Mouse (Mus musculus): Measurements from ENCODE around the gene Arhgap32. TPM values are rescaled to one million over a fixed set of nuclear protein-coding genes. Genes with fewer than 3 reads are reported as not detected.

The Arhgap32 gene
- polyA plus RNA-seq, 1 experiment from 2014 or later, result 10.0 TPM

- Histone ChIP-seq H3K9ac (no peak overlapping the region), H3K4me1 (replicated peaks) (no peaks in the 10 kb centered on the region), H3K36me3 (no peaks in the 10 kb centered on the region), H3K4me3 (replicated peaks) (no peak overlapping the region), H3K27ac (no peak overlapping the region), H3K4me2 (replicated peaks) (no peak overlapping the region), H3K27me3 (replicated peaks) (no peaks in the 10 kb centered on the region), H3K9me3 (no peaks in the 10 kb centered on the region)
- ATAC-seq, result no peak
- WGBS, result 90% methylated on average over 5 of the region's 5 CpGs
Observed at GRCm38 (mm10) chr9:32168546-32169137, 52.7 kb downstream of the Arhgap32 start.

GRCm38 (mm10) chr9:32170713-32171112 lies 54.8 kb downstream of the Arhgap32 start:
- no peaks in the 10 kb centered on the region for H3K4me1 ChIP-seq (replicated peaks)
- WGBS, result 81% methylated on average over 8 of the region's 8 CpGs
- no peak overlapping the region for H3K9ac ChIP-seq
- no peak overlapping the region for H3K4me2 ChIP-seq (replicated peaks)
- no peak for ATAC-seq
- no peaks in the 10 kb centered on the region for H3K27me3 ChIP-seq (replicated peaks)
- no peaks in the 10 kb centered on the region for H3K36me3 ChIP-seq
- no peaks in the 10 kb centered on the region for H3K9me3 ChIP-seq
- no peak overlapping the region for H3K4me3 ChIP-seq (replicated peaks)
- no peak overlapping the region for H3K27ac ChIP-seq

GRCm38 (mm10) chr9:32176612-32177011 lies 60.7 kb downstream of the Arhgap32 start:
- Histone ChIP-seq H3K9me3 (no peaks in the 10 kb centered on the region), H3K4me1 (replicated peaks) (no peaks in the 10 kb centered on the region), H3K27me3 (replicated peaks) (no peaks in the 10 kb centered on the region), H3K36me3 (no peaks in the 10 kb centered on the region), H3K4me3 (replicated peaks) (no peak overlapping the region), H3K27ac (no peak overlapping the region), H3K9ac (no peak overlapping the region), H3K4me2 (replicated peaks) (no peak overlapping the region)
- no peak for ATAC-seq
- WGBS, result 50% methylated on average over 4 of the region's 4 CpGs

GRCm38 (mm10) chr9:32181170-32181569 lies 65.2 kb downstream of the Arhgap32 start:
- WGBS, result 63% methylated on average over 2 of the region's 2 CpGs
- Histone ChIP-seq H3K4me3 (replicated peaks) (no peak overlapping the region), H3K4me2 (replicated peaks) (no peak overlapping the region), H3K27me3 (replicated peaks) (no peaks in the 10 kb centered on the region), H3K27ac (no peak overlapping the region), H3K36me3 (no peaks in the 10 kb centered on the region), H3K9me3 (no peaks in the 10 kb centered on the region), H3K9ac (no peak overlapping the region), H3K4me1 (replicated peaks) (no peaks in the 10 kb centered on the region)
- ATAC-seq, result no peak

- Histone ChIP-seq H3K4me2 (replicated peaks) (no peak overlapping the region), H3K4me3 (replicated peaks) (no peak overlapping the region), H3K4me1 (replicated peaks) (no peaks in the 10 kb centered on the region), H3K9ac (no peak overlapping the region), H3K9me3 (no peaks in the 10 kb centered on the region), H3K36me3 (no peaks in the 10 kb centered on the region), H3K27me3 (replicated peaks) (no peaks in the 10 kb centered on the region), H3K27ac (no peak overlapping the region)
- ATAC-seq, result no peak
- WGBS, result 94% methylated on average over 2 of the region's 2 CpGs
Observed at GRCm38 (mm10) chr9:32186489-32186888, 70.6 kb downstream of the Arhgap32 start.

- 85% methylated on average over 5 of the region's 5 CpGs for WGBS
- Histone ChIP-seq H3K27me3 (replicated peaks) (no peaks in the 10 kb centered on the region), H3K4me1 (replicated peaks) (no peaks in the 10 kb centered on the region), H3K9ac (no peak overlapping the region), H3K4me3 (replicated peaks) (no peak overlapping the region), H3K4me2 (replicated peaks) (no peak overlapping the region), H3K9me3 (no peaks in the 10 kb centered on the region), H3K36me3 (0 out of 2 replicates have a peak, but pooled peaks cover 4% of the 10 kb centered on the region), H3K27ac (no peak overlapping the region)
- no peak for ATAC-seq
Observed at GRCm38 (mm10) chr9:32192295-32193073, 76.5 kb downstream of the Arhgap32 start.

- Histone ChIP-seq H3K9me3 (no peaks in the 10 kb centered on the region), H3K36me3 (no peaks in the 10 kb centered on the region), H3K27me3 (replicated peaks) (no peaks in the 10 kb centered on the region), H3K4me2 (replicated peaks) (no peak overlapping the region), H3K4me3 (replicated peaks) (no peak overlapping the region), H3K4me1 (replicated peaks) (no peaks in the 10 kb centered on the region), H3K27ac (no peak overlapping the region), H3K9ac (no peak overlapping the region)
- ATAC-seq, result no peak
- 76% methylated on average over 7 of the region's 7 CpGs for WGBS
Observed at GRCm38 (mm10) chr9:32204450-32204990, 88.6 kb downstream of the Arhgap32 start.

- H3K36me3 ChIP-seq, result no peaks in the 10 kb centered on the region
- H3K4me1 ChIP-seq (replicated peaks), result no peaks in the 10 kb centered on the region
- 86% methylated on average over 8 of the region's 8 CpGs for WGBS
- H3K4me3 ChIP-seq (replicated peaks), result no peak overlapping the region
- H3K27me3 ChIP-seq (replicated peaks), result no peaks in the 10 kb centered on the region
- H3K9me3 ChIP-seq, result no peaks in the 10 kb centered on the region
- H3K27ac ChIP-seq, result no peak overlapping the region
- H3K4me2 ChIP-seq (replicated peaks), result no peak overlapping the region
- no peak overlapping the region for H3K9ac ChIP-seq
- ATAC-seq, result no peak
Observed at GRCm38 (mm10) chr9:32207133-32207532, 91.2 kb downstream of the Arhgap32 start.

- no peak for ATAC-seq
- Histone ChIP-seq H3K4me2 (replicated peaks) (no peak overlapping the region), H3K4me1 (replicated peaks) (no peaks in the 10 kb centered on the region), H3K4me3 (replicated peaks) (no peak overlapping the region), H3K9me3 (no peaks in the 10 kb centered on the region), H3K9ac (no peak overlapping the region), H3K27ac (no peak overlapping the region), H3K36me3 (no peaks in the 10 kb centered on the region), H3K27me3 (replicated peaks) (no peaks in the 10 kb centered on the region)
- WGBS, result 87% methylated on average over 5 of the region's 5 CpGs
Observed at GRCm38 (mm10) chr9:32208071-32208470, 92.1 kb downstream of the Arhgap32 start.

GRCm38 (mm10) chr9:32216820-32217567 lies 101.1 kb downstream of the Arhgap32 start:
- no peaks in the 10 kb centered on the region for H3K27me3 ChIP-seq (replicated peaks)
- H3K4me3 ChIP-seq (replicated peaks), result no peak overlapping the region
- no peaks in the 10 kb centered on the region for H3K36me3 ChIP-seq
- no peak overlapping the region for H3K27ac ChIP-seq
- no peaks in the 10 kb centered on the region for H3K4me1 ChIP-seq (replicated peaks)
- no peak for ATAC-seq
- H3K9ac ChIP-seq, result no peak overlapping the region
- H3K4me2 ChIP-seq (replicated peaks), result no peak overlapping the region
- H3K9me3 ChIP-seq, result no peaks in the 10 kb centered on the region
- 68% methylated on average over 5 of the region's 5 CpGs for WGBS

GRCm38 (mm10) chr9:32219400-32219799 lies 103.5 kb downstream of the Arhgap32 start:
- Histone ChIP-seq H3K4me3 (replicated peaks) (no peak overlapping the region), H3K4me2 (replicated peaks) (no peak overlapping the region), H3K36me3 (no peaks in the 10 kb centered on the region), H3K9ac (no peak overlapping the region), H3K9me3 (no peaks in the 10 kb centered on the region), H3K27ac (no peak overlapping the region), H3K27me3 (replicated peaks) (no peaks in the 10 kb centered on the region), H3K4me1 (replicated peaks) (peaks cover 7% of the 10 kb centered on the region; the same call in 1 of the 2 replicates)
- ATAC-seq, result no peak
- WGBS, result 82% methylated on average over 4 of the region's 4 CpGs

GRCm38 (mm10) chr9:32222184-32222583 lies 106.2 kb downstream of the Arhgap32 start:
- H3K9ac ChIP-seq, result no peak overlapping the region
- no peaks in the 10 kb centered on the region for H3K27me3 ChIP-seq (replicated peaks)
- no peak overlapping the region for H3K27ac ChIP-seq
- WGBS, result 74% methylated on average over 4 of the region's 4 CpGs
- H3K4me2 ChIP-seq (replicated peaks), result no peak overlapping the region
- peaks cover 11% of the 10 kb centered on the region for H3K4me1 ChIP-seq (replicated peaks)
- no peak for ATAC-seq
- H3K36me3 ChIP-seq, result no peaks in the 10 kb centered on the region
- no peak overlapping the region for H3K4me3 ChIP-seq (replicated peaks)
- H3K9me3 ChIP-seq, result no peaks in the 10 kb centered on the region
